Mouse (Mus musculus): ENCODE data around the gene Tmem163. TPM values are rescaled to one million over a fixed set of nuclear protein-coding genes. Genes with fewer than 3 reads are reported as not detected.

The Tmem163 gene
- total and polyA plus RNA-seq, 3 experiments: 4.5 to 10.0 (median 8.1) TPM

DNA sequence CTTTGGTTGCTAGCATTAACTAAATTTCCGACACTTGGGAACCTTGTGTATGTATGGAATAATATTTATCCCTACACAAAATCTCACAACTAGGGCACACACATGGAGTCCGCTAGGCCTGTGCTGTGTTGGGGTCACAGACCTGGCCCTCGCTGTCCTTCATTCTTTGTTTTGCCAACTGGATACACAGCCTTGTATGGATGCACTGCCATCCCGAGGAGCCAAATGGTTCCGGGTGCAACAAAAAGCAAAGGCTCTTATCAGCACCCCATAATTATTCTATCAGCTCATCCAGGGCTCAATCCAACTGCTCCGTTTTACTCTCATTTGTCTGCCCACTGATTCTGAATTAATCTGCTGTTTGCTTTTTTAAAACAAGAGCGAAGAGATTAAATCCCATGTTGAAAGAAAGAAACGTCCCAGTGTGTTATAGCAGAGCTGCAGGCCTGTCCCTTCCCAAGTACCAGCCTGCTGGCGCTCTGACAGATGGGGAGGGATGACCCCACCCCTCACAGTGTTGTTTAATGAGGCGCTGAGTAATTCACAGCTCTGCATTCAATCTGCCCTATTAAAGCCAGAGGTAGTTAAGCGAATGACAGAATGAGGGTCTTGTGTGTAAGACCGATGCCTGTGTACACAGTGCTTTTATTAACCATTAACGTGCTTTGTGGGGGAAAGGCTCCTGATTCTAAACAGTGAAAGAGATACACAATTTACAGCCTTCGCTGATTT lies 148.3 kb downstream of the Tmem163 start:
- H3K9me3 ChIP-seq (replicated peaks; ENCODE audit: low read length): no peaks in the 10 kb centered on the region
- dilution Hi-C loops (cut with MboI; ENCODE audit: extremely low pct_ligation_motif_present, extremely low pct_unique_long_range_greater_than_20kb, low sequenced_read_pairs): no loop called here
- no peaks in the 10 kb centered on the region for H3K27me3 ChIP-seq (replicated peaks)
- TF ChIP-seq MEF2A (IDR thresholded peaks at IDR 0.05; ENCODE audit: borderline replicate concordance, low read depth, low read length) (no peak), CHD1 (IDR thresholded peaks at IDR 0.05; ENCODE audit: low read depth, low read length) (no peak), RAD21 (IDR thresholded peaks at IDR 0.05; ENCODE audit: low read depth, low read length) (no peak), MAZ (IDR thresholded peaks at IDR 0.05; ENCODE audit: low read depth, low read length) (no peak), NELFE (IDR thresholded peaks at IDR 0.05; ENCODE audit: low read depth, low read length) (no peak), CHD2 (IDR thresholded peaks at IDR 0.05; ENCODE audit: low read length) (no peak), GABPA (IDR thresholded peaks at IDR 0.05; ENCODE audit: insufficient replicate concordance, low read depth, low read length) (no peak), CTCF (conservative IDR thresholded peaks at IDR 0.05 in 1 of 2, IDR thresholded peaks at IDR 0.05 in 1 of 2; ENCODE audit: low read depth in 2 of 2, low read length in 2 of 2) (no peak), ZMIZ1 (IDR thresholded peaks at IDR 0.05; ENCODE audit: low read depth, low read length) (no peak), ZKSCAN1 (IDR thresholded peaks at IDR 0.05; ENCODE audit: borderline replicate concordance, low read depth, low read length) (no peak), TCF12 (IDR thresholded peaks at IDR 0.05; ENCODE audit: low read depth, low read length) (no peak), MAFK (IDR thresholded peaks at IDR 0.05; ENCODE audit: insufficient replicate concordance, low read length) (no peak), BHLHE40 (IDR thresholded peaks at IDR 0.05; ENCODE audit: low read depth, low read length) (no peak)
- peaks cover 0 to 15% of the 10 kb centered on the region in 2 experiments; a peak in 2 of 4 replicates for H3K4me1 ChIP-seq (ENCODE audit: control insufficient read depth in 1 of 2, insufficient read depth in 2 of 2)
- H3K9ac ChIP-seq (ENCODE audit: insufficient read depth, low read depth): no peak overlapping the region
- H3K79me2 ChIP-seq (replicated peaks; ENCODE audit: control insufficient read depth, extremely low read depth, insufficient read depth, poor library complexity, severe bottlenecking): no peaks in the 10 kb centered on the region
- no peak for DNase-seq (ENCODE audit: extremely low read depth)
- no peak overlapping the region for H3K4me2 ChIP-seq (ENCODE audit: insufficient read depth, low read depth, poor library complexity, severe bottlenecking)
- in situ Hi-C loops (cut with MboI; ENCODE audit: low pct_ligation_motif_present, low pct_unique_long_range_greater_than_20kb, low sequenced_read_pairs): no loop called here
- H3K4me3 ChIP-seq (replicated peaks in 1 of 3; ENCODE audit: low read depth in 2 of 3, low read length in 2 of 3, poor library complexity in 1 of 3): no peak overlapping the region
- no peak overlapping the region for H3K27ac ChIP-seq (ENCODE audit: insufficient read depth, low read depth)
- H3K36me3 ChIP-seq (replicated peaks in 1 of 2; ENCODE audit: control insufficient read depth in 1 of 2, insufficient read depth in 1 of 2, low read length in 1 of 2): peaks cover 0 to 16% of the 10 kb centered on the region in 2 experiments

DNA sequence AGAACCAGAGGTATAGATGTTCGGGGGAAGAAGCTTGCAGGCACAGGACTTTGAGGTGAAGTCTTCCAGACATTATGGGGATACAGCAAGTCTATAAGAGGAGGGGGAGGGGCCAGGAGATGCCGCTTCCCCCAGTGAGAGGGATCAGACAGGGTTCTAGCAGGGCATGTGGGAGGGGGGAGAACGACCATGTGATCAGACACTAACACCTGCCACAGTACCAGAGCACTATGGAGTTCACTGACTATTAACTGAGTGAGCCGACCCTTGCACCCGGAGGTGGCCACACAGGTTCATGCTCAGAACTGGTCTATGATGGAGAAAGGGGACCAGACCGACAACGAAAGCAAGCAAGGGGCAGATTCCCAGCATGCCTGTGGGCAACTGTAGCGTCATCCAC lies 156.0 kb downstream of the Tmem163 start:
- H3K4me1 ChIP-seq (ENCODE audit: control insufficient read depth in 1 of 2, insufficient read depth in 2 of 2): peaks cover 12 to 28% of the 10 kb centered on the region in 2 experiments
- no peaks in the 10 kb centered on the region for H3K79me2 ChIP-seq (replicated peaks; ENCODE audit: control insufficient read depth, extremely low read depth, insufficient read depth, poor library complexity, severe bottlenecking)
- H3K4me2 ChIP-seq (ENCODE audit: insufficient read depth, low read depth, poor library complexity, severe bottlenecking): no peak overlapping the region
- H3K27me3 ChIP-seq (replicated peaks): no peaks in the 10 kb centered on the region
- in situ Hi-C loops (cut with MboI; ENCODE audit: low pct_ligation_motif_present, low pct_unique_long_range_greater_than_20kb, low sequenced_read_pairs) (no loop called here), dilution Hi-C loops (cut with MboI; ENCODE audit: extremely low pct_ligation_motif_present, extremely low pct_unique_long_range_greater_than_20kb, low sequenced_read_pairs) (no loop called here)
- peaks cover 0 to 23% of the 10 kb centered on the region in 2 experiments for H3K36me3 ChIP-seq (replicated peaks in 1 of 2; ENCODE audit: control insufficient read depth in 1 of 2, insufficient read depth in 1 of 2, low read length in 1 of 2)
- H3K4me3 ChIP-seq (replicated peaks in 1 of 3; ENCODE audit: low read depth in 2 of 3, low read length in 2 of 3, poor library complexity in 1 of 3): no peak overlapping the region
- TF ChIP-seq EP300 (IDR thresholded peaks at IDR 0.05; ENCODE audit: low read length) (no peak), JUND (conservative IDR thresholded peaks at IDR 0.05; ENCODE audit: low read depth, low read length) (no peak), USF1 (IDR thresholded peaks at IDR 0.05; ENCODE audit: low read depth, low read length) (no peak), ZNF384 (IDR thresholded peaks at IDR 0.05; ENCODE audit: low read depth, low read length) (no peak), ZC3H11A (IDR thresholded peaks at IDR 0.05; ENCODE audit: low read depth, low read length) (no peak), MAFK (IDR thresholded peaks at IDR 0.05; ENCODE audit: insufficient replicate concordance, low read length) (no peak), NRF1 (IDR thresholded peaks at IDR 0.05; ENCODE audit: low read depth, low read length) (no peak), ETS1 (conservative IDR thresholded peaks at IDR 0.05; ENCODE audit: low read depth, low read length) (no peak)
- H3K9me3 ChIP-seq (replicated peaks; ENCODE audit: low read length): peaks cover 5% of the 10 kb centered on the region
- DNase-seq (ENCODE audit: extremely low read depth): no peak
- H3K27ac ChIP-seq (ENCODE audit: insufficient read depth, low read depth): no peak overlapping the region
- no peak overlapping the region for H3K9ac ChIP-seq (ENCODE audit: insufficient read depth, low read depth)
